Mouse (Mus musculus): ENCODE measurements around the gene Adrm1.

DNA sequence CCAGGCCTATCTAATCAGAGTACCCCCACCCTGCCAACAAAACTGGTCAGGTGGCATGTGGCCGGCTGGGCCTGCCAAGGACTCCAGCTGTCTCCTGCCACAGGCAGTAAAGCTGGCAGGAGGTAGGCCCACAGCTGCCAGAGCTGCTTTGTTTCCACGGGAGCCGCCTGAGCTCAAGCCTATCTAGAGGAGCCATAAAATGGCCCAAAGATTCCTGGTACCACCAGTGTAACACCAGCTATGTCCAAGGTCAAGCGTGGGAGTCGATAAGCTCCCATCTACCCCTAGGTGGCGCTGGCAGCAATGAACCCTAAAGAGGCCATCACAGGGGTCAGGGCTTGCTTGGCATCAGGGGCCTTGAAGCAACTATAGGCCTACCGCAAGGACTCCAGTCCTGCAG lies 36.6 kb downstream of the Adrm1 start:
- no peak for TF ChIP-seq GATA1 (IDR thresholded peaks at IDR 0.05; ENCODE audit: low read length)
- TF ChIP-seq TAL1 (IDR thresholded peaks at IDR 0.05; ENCODE audit: low read length) = no peak

All from erythroblast, embryonic 14.5 days (primary cell).